Mouse (Mus musculus) heart, adult 9 months (tissue): Measurements from ENCODE around the gene Slc28a1.
"Not testable (repeated sequence)": the region's sequence is repeated elsewhere in the genome, so short reads cannot be mapped to it uniquely, and the experiment has no call there.

ENCODE experiments used
- DNase-seq, 2 experiments: peaks; one replicate each; pipeline ENCODE4 v3.0.0; 2022; ENCODE audit warnings: low spot score in 2 of 2

The Slc28a1 gene

GRCm38 (mm10) chr7:81124773-81125172 lies 10.2 kb downstream of the Slc28a1 start:
- DNase-seq, result peak; percentile 70 to 78

DNA sequence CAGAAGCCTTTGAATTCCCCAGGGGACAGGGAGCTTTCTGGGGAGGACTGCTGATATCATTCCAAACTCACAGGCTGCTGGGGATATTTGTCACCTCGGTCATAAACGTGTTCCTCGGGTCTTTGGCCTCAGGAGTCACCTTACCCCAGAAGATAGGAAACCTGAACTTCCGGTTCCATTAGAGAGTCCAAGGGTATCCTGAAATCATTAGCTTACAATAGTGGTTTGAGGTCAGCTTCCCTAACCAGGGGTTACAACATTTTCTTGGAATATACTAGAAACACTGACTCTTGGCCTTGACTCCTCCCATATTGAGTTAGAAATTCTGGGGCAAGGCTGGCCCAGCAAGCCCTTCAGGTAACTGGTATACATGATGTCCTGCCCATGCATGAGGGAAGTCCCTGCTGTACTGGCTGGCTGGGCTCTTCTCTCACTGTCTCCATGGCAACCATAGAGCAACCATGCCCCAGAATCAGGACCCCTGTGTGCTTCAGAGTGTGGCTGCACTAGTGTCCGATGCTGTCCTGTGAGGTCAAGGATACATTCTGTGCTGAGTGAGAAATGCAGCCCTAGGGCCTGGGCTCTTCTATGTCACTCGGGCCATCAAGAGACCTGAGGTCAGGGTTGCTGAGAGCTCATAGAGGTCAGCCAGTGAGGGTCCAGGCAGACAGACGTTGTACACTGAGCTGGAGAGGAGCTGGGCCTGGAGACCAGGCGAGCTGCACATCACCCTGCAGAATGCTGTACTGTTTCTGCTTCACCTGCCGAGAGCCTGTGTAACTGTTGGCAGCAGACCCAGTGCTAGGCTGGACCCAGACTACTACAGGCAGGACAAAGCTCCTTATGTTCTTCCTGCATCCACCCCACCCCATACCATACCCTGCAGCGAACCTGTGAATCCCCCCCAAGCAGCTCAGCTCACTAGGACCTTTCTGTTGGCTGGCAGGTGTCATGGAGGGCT lies 10.9 kb downstream of the Slc28a1 start:
- peak in 1 of 2 experiments; percentile 20 for DNase-seq

GRCm38 (mm10) chr7:81131864-81132263 lies 17.3 kb downstream of the Slc28a1 start:
- peak; percentile 79 to 87 for DNase-seq

- DNase-seq, result peak; percentile 79 to 88
Observed at GRCm38 (mm10) chr7:81132851-81133279, 18.3 kb downstream of the Slc28a1 start.

- DNase-seq, result peak in 1 of 2 experiments; percentile 49
Observed at GRCm38 (mm10) chr7:81133416-81133815, 18.8 kb downstream of the Slc28a1 start.

- no peak for DNase-seq
Observed at GRCm38 (mm10) chr7:81133941-81134340, 19.3 kb downstream of the Slc28a1 start.

GRCm38 (mm10) chr7:81134614-81135067 lies 20.0 kb downstream of the Slc28a1 start:
- DNase-seq, result peak; percentile 87

DNA sequence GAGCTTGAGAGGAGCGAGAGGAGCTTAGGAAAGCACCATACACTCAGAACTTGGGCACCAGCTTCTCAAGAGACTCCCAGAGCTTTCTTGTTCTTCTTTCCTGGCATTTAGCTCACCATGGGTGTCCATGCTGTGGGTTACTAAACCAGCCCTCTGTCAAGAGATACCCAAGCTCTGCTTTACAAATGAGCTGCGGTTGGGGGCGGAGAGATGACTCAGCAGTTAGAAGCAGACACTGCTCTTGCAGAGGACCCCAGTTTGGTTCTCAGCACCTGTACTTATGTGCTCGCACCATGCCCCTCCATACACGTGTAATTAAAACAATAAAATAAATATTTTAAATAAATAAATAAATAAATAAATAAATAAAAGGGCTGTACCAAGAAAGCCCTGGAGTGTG lies 22.7 kb downstream of the Slc28a1 start:
- no peak for DNase-seq

DNA sequence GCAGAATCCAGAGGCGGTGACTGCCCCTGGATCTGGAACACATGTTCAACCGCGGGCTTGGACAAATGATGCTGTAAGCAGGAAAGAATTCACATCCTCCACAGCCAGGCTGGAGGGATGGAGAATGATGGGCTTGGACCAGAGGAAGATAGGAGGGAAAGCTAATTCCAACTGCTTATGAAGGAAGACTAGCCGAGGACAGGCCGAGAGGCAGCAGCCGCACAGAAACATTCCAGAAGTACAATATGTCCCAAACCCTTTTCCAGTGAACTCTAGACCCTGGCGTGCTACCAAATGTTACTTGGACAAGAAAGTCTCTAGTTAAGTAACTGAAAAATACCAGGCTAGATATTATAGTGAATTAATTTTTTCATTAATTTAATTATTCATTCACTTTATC lies 24.5 kb downstream of the Slc28a1 start:
- DNase-seq, result peak; percentile 86 to 87

- DNase-seq, result no peak
Observed at GRCm38 (mm10) chr7:81139671-81140404, 25.2 kb downstream of the Slc28a1 start.

DNA sequence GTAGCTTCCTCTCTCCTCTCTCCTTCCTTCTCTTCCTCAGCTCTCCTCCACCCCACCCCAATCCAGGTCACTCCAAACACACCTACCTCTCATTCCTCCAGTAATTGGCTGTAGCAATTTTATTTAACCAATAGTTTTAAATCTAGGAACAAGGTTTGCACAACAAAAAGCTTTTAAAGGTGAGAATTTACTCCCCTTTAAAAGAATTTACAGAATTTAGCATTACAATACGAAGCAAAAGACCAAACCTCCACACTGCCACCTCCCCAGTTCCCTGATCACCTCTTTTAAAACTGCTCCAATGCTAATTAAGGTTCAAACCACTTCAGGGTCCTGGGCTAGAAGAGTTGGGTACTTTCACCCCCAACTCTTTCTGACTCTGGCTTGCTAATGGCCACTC lies 26.9 kb downstream of the Slc28a1 start:
- no peak for DNase-seq

DNA sequence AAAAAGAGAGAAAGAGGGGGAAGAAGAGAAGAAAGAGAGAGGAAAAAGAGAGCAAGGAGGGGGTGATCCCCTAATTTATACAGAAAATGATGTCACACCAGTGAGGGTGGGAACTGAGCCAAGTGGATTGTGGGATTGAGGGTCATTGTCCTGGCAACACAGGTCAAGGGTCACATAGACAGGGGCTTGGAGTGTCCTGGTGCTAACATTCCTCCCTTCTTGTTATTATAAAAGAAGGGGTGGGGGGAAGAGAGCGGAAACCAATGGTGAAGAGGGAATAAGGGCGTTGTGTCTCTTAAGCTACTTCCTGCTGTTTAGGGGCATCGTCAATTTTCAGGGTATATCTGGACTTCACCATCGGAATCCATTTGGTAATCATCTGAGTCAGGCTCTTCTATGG lies 28.5 kb downstream of the Slc28a1 start:
- not testable (repeated sequence) for DNase-seq

- DNase-seq, result peak; percentile 65 to 66
Observed at GRCm38 (mm10) chr7:81149759-81150158, 35.2 kb downstream of the Slc28a1 start.

DNA sequence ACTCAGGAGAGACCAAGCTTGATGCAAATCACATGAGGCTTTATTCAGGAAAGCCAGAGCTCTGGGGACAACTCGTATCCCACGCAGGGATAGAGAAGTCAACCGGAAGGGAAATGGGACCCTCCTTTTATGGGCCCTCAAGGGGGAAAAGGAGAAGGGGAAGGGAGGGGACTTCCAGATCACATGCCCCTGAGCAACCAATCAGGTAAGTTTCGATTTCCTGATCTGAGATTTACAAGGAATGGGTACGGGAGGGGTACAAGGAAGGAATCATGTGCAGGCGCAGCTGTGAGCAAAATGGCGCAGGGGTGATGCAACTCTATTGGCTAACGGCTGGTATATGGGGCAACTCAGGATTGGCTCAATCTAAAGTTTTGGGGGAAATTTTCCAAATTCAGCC lies 36.6 kb downstream of the Slc28a1 start:
- no peak for DNase-seq

GRCm38 (mm10) chr7:81152306-81152705 lies 37.7 kb downstream of the Slc28a1 start:
- DNase-seq, result no peak

DNA sequence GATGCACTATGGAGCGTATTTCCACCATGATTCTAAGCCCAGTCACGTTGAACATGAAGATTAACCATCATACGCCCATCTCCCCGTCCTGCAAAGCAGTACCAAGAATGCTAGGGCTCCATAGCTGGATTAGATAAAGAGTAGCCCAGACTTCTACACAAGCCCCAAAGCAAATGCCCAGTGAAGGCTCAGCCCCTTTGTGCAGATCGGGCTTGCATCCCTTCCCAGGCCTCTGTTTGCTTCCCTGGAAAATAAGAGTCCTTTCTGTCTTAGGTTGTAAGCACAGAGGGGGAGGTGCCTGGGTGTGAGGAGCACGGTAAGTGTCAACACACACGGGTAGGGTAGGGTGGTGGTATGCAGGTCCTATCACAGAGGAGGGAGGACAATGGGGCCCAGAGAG lies 38.2 kb downstream of the Slc28a1 start:
- DNase-seq, result no peak

- DNase-seq, result no peak
Observed at GRCm38 (mm10) chr7:81153327-81153726, 38.7 kb downstream of the Slc28a1 start.

DNA sequence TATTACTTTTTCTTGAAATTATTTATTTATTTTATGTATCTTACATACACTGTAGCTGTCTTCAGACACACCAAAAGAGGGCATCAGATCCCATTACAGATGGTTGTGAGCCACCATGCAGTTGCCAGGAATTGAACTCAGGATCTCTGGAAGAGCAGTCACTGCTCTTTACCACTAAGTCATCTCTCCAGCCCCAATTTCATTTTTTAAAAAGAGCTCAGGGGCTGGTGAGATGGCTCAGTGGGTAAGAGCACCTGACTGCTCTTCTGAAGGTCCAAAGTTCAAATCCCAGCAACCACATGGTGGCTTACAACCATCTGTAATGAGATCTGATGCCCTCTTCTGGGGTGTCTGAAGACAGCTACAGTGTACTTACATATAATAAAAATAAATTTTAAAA lies 39.6 kb downstream of the Slc28a1 start:
- not testable (repeated sequence) for DNase-seq

- peak; percentile 56 to 66 for DNase-seq
Observed at GRCm38 (mm10) chr7:81154960-81155359, 40.4 kb downstream of the Slc28a1 start.

DNA sequence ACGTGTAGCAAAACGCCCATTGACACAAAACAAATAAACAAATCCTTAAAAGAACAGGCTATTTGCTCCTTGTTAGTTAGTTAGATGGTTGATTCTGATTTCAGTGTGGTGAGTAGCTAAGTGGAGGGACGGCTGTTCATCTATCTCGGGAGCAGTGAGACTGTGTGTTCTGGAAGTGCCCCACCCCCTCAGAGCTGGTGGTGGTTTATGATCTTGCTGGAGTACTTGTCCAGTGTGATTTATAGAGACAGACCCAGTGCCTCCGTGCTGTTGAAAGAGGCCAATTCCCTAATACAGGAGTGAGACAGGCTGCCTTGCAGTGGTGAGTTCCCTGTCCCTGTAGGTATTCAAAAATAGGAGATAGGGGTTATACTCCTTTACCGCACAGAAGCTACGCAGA lies 44.3 kb downstream of the Slc28a1 start:
- no peak for DNase-seq

DNA sequence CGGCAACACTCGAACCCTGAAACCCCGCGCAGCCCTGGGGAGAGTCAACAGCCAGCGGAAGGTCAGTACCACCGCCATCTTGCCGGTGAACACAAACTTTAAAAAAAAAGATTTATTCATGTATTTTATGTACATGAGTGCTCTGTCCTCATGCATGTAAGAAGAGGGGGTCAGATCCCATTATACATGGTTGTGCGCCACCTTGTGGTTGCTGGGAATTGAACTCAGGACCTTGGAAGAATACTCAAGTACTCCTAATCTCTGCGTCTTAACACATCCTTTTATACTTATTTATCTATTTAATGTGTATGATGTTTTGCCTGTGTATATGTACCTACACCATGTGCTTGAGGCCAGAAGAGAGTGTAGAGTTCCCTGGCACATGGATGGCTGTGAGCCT lies 47.1 kb downstream of the Slc28a1 start:
- peak in 1 of 2 experiments; percentile 31 for DNase-seq

DNA sequence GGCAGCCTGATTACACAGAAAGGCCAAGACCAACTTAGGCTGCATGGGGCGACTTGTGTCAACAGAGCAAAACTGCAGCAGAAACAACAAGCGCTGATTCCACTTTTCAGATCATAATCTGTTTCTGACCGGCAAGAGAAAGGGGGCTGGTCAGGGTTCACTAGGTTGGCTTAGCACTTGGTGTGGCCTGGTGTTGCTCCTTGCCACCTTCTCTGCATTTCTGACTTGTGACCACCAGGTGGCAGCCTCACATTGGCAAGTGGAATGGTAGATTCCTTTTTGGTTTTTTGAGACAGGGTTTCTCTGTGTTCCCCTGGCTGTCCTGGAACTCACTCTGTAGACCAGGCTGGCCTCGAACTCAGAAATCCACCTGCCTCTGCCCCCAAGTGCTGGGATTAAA lies 47.7 kb downstream of the Slc28a1 start:
- DNase-seq, result peak; percentile 30 to 70

DNA sequence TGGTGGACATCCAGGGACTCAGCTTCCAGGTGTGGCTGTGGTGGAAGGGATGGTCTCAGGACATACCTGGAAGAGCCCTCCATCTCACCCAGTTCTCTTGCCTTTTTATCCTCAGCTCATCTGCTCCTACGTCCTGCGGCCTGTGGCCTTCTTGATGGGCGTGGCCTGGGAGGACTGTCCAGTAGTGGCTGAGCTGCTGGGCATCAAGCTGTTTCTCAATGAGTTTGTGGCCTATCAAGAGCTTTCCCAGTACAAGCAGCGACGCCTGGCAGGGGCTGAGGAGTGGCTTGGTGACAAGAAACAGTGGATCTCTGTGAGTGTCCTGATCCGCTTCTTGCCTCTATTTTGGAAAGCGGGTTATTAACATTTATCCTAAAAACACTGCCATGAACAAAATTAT lies 49.8 kb downstream of the Slc28a1 start:
- DNase-seq, result no peak
